Mouse (Mus musculus) embryonic fibroblast, embryonic 13.5 days (primary cell): ENCODE data around the gene Schip1. TPM values are rescaled to one million over a fixed set of nuclear protein-coding genes. Genes with fewer than 3 reads are reported as not detected.

Experiments
- H3K27ac ChIP-seq: 2 replicates; pipeline ENCODE4 v1.5.1; 2012; ENCODE audit warnings: low read length, control low read depth, inconsistent platforms; ENCODE audit not compliant: insufficient read depth
- H3K4me1 ChIP-seq: 2 replicates; pipeline ENCODE4 v1.6.1; 2011; ENCODE audit warnings: low read length; ENCODE audit not compliant: control insufficient read depth, insufficient read depth
- H3K4me3 ChIP-seq: 2 replicates; pipeline ENCODE4 v1.5.1; 2011; ENCODE audit warnings: mild to moderate bottlenecking, control low read depth, low read length; ENCODE audit not compliant: insufficient read depth
- CTCF ChIP-seq: IDR thresholded peaks from 2 replicates; pipeline ENCODE4 v1.5.1; 2011; ENCODE audit warnings: mild to moderate bottlenecking, control low read depth, low read length, moderate library complexity, borderline replicate concordance; ENCODE audit not compliant: insufficient read depth
- POLR2A ChIP-seq: IDR thresholded peaks from 2 replicates; pipeline ENCODE4 v1.6.1; 2011; ENCODE audit warnings: low read depth, mild to moderate bottlenecking, control low read depth, low read length, moderate library complexity
- polyA plus RNA-seq: library from polyadenylated mRNA; stranded (reverse); fragments of >200 nt; gene quantifications from 2 replicates; pipeline ENCODE4 v1.2.4, GENCODE M21; 2011; ENCODE audit warnings: low read depth; ENCODE audit not compliant: missing spikeins, insufficient read length

Schip1 gene
- polyA plus RNA-seq, 1 experiment = 47.5 TPM

- Histone ChIP-seq H3K4me3 (no peak overlapping the region), H3K27ac (no peak overlapping the region), H3K4me1 (no peaks in the 10 kb centered on the region)
- no peak for TF ChIP-seq CTCF
- TF ChIP-seq POLR2A = no peak
Measured at GRCm38 (mm10) chr3:68201214-68201613, 136.6 kb downstream of the Schip1 start.

GRCm38 (mm10) chr3:68202162-68202902 lies 137.7 kb downstream of the Schip1 start:
- Histone ChIP-seq H3K4me3 (no peak overlapping the region), H3K4me1 (no peaks in the 10 kb centered on the region), H3K27ac (no peak overlapping the region)
- no peak for TF ChIP-seq CTCF
- no peak for TF ChIP-seq POLR2A

- H3K27ac ChIP-seq = no peak overlapping the region
- TF ChIP-seq POLR2A = no peak
- TF ChIP-seq CTCF = no peak
Measured at GRCm38 (mm10) chr3:68203934-68204467, 139.4 kb downstream of the Schip1 start.

GRCm38 (mm10) chr3:68210422-68210821 lies 145.8 kb downstream of the Schip1 start:
- no peaks in the 10 kb centered on the region for H3K4me1 ChIP-seq
- TF ChIP-seq POLR2A (no peak), CTCF (no peak)
- no peak overlapping the region for H3K4me3 ChIP-seq
- H3K27ac ChIP-seq = no peak overlapping the region

More at GRCm38 (mm10) chr3:68203934-68204467, 139.4 kb downstream of the Schip1 start:
- Histone ChIP-seq H3K4me1 (no peaks in the 10 kb centered on the region), H3K4me3 (no peak overlapping the region)

- Histone ChIP-seq H3K4me3 (no peak overlapping the region), H3K27ac (no peak overlapping the region), H3K4me1 (no peaks in the 10 kb centered on the region)
- TF ChIP-seq CTCF = no peak
- TF ChIP-seq POLR2A = no peak
Measured at GRCm38 (mm10) chr3:68221452-68221851, 156.8 kb downstream of the Schip1 start.

- no peak for TF ChIP-seq CTCF
- TF ChIP-seq POLR2A = no peak
- H3K4me3 ChIP-seq = no peak overlapping the region
- peaks cover 4% of the 10 kb centered on the region; the same call in 1 of the 2 replicates for H3K4me1 ChIP-seq
Measured at GRCm38 (mm10) chr3:68239887-68240286, 175.3 kb downstream of the Schip1 start.

GRCm38 (mm10) chr3:68243239-68243638 lies 178.6 kb downstream of the Schip1 start:
- Histone ChIP-seq H3K4me1 (peaks cover 4% of the 10 kb centered on the region; the same call in 1 of the 2 replicates), H3K4me3 (no peak overlapping the region), H3K27ac (peak overlapping the region; percentile 24; the same call in 1 of the 2 replicates)
- TF ChIP-seq CTCF (no peak), POLR2A (no peak)

More at GRCm38 (mm10) chr3:68239887-68240286, 175.3 kb downstream of the Schip1 start:
- no peak overlapping the region for H3K27ac ChIP-seq

- no peak overlapping the region for H3K27ac ChIP-seq
- TF ChIP-seq POLR2A (no peak), CTCF (no peak)
- H3K4me1 ChIP-seq = peaks cover 4% of the 10 kb centered on the region; the same call in 1 of the 2 replicates
- no peak overlapping the region for H3K4me3 ChIP-seq
Measured at GRCm38 (mm10) chr3:68246154-68246553, 181.6 kb downstream of the Schip1 start.

- TF ChIP-seq CTCF (no peak), POLR2A (no peak)
- Histone ChIP-seq H3K4me1 (peaks cover 2% of the 10 kb centered on the region; the same call in 1 of the 2 replicates), H3K27ac (no peak overlapping the region), H3K4me3 (no peak overlapping the region)
Measured at GRCm38 (mm10) chr3:68250589-68250988, 186.0 kb downstream of the Schip1 start.

GRCm38 (mm10) chr3:68252335-68252734 lies 187.7 kb downstream of the Schip1 start:
- no peak for TF ChIP-seq POLR2A
- TF ChIP-seq CTCF = no peak
- Histone ChIP-seq H3K4me3 (no peak overlapping the region), H3K27ac (no peak overlapping the region), H3K4me1 (peaks cover 2% of the 10 kb centered on the region; the same call in 1 of the 2 replicates)
